Mouse (Mus musculus) spleen, adult 18-20 months (tissue): ENCODE measurements around the gene Ssbp3.

Experiments
- DNase-seq, 2 experiments: peaks; one replicate each; pipeline ENCODE4 v3.0.0; 2022; ENCODE audit warnings: mixed read lengths in 2 of 2

Ssbp3 gene

DNA sequence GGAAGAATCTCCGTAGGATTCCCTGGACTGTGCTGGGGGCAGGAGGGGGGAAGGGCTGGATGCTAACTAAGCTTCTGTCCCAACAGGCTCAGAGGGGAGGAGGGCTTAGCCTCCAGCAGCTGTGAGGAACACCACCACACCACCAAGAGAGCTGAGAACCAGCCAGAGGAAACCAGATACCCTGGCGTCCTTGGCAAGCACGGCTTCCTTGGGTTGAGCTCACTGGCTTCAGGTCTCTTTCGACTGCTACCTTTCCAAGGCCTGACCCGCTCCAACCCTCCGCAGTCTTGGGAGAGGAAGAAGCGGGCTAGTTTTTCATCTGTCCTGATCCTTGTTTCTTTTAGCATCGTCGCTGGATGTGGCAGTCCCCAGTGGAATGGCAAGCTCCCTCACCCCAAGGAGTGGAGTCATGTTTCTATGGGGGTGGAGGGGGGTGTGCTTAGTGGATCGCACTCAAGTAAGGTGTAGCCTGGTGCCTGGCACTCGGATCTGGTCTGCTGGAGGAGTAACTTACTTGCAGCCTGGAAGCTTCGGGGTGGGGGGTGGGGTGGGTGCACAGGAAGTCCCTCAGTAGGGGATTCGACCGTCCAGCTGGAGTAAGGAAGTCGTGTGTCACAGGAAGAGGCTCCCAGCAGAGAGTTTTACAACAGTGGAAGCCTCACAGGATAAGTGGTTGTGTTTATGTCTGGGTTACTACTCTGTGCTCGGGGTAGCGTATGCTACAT lies 2.6 kb upstream of the Ssbp3 start:
- DNase-seq, result peak in 1 of 2 experiments; percentile 5

DNA sequence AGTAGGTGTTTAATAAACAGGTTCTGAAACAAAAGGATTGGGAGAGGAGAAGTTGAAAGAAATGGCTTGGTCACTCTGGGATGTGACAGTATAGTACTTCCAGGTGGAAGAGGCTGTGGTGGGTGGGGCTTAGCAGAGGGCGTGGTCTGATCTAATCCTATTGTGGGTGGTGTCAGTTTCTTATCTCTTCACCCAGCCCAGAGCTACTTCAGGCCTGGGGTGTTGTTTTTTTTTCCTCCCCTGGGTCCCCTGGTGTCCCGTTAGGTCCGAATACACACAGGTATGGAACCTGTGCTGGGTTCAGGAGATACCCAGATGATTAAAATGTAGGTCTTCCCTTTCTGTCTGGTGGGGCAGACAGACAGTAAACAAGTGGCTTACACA lies 2.1 kb upstream of the Ssbp3 start:
- peak; percentile 46 to 70 for DNase-seq

DNA sequence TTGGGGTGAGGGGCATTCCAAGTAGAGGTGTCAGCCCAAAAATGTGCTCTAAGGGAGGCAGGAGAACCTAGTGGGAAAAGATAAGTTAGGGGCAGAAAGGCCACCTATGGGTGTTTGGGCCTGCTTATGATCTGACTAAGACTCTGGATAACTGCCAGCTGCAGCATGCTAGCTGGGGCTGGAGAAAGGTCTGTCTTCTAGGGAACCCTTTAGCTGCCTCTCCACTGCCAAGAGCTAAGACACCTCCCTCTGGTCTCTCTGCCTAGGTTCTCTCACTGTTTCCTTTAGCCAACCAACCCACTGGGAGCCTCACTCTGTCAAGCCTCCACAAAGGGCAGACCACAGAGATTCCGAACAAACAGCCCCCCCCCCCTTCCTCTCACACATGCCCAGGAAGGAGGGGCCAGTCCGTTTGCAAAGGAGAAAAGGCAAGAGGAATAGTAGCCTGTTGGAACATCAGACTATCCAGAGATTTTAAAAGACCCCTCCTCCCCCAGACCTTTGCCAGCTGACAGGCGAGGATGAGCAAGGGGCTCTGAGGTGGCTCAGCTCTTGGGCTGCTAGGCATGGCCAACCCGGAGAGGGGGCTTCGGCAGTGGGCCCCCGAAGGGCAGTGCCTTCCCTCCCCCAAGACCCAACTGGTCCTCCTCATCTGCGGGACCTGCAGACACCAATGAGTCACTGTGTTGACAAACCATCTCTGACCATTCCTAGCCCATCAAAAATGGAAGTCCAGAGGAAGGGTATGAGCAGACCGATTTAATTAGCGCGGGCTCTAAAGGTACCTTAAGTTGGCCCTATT lies 1.4 kb upstream of the Ssbp3 start:
- peak in 1 of 2 experiments; percentile 23 for DNase-seq

DNA sequence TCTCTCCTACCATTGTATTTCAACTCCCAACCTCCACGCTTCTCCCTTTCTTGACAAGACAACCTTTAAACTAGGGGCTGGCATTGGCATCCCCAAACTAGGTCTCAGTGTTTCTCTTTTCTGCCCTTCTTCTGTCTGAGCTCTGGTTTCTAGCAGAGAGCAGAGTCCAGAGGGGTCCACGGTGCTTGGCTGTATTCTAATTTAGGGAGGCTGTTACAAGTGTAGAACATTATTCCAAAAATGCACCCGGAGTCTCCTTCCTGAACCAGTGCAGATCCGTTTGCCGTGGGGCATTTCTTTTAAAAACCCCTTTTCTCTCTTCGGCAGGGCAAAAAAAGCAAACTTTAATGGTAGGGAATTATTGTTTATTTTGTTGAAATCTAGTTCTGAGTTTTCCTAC lies 704 bp upstream of the Ssbp3 start:
- peak in 1 of 2 experiments; percentile 25 for DNase-seq

DNA sequence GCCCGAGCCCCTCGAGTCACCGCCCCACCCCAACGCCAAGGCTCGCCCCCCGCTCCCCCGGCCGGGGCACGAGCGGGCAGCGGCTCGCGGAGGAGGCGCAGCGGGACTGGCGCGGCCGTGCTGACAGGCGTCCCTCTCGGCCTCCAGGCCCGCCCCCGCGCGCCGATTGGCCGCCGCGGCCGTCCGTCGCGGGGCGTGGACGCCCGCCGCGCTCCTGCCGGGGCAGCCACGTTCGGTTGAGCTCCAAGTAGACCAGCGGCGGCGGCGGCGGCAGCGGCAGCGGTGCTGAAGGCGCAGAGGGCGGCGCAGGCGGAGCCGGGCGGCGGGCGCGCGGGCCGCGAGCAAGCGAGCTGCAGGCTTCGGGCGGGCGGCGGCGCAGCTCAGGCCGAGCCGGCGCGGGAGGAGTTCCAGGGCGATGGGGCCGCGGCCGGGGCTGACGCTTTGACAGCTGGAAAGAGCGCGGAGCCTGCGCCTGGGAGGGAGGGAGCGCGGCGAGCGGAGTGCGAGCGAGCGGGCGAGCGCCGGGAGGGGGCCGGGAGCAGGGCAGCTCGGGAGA lies 823 bp downstream of the Ssbp3 start:
- DNase-seq, result peak; percentile 90 to 92

DNA sequence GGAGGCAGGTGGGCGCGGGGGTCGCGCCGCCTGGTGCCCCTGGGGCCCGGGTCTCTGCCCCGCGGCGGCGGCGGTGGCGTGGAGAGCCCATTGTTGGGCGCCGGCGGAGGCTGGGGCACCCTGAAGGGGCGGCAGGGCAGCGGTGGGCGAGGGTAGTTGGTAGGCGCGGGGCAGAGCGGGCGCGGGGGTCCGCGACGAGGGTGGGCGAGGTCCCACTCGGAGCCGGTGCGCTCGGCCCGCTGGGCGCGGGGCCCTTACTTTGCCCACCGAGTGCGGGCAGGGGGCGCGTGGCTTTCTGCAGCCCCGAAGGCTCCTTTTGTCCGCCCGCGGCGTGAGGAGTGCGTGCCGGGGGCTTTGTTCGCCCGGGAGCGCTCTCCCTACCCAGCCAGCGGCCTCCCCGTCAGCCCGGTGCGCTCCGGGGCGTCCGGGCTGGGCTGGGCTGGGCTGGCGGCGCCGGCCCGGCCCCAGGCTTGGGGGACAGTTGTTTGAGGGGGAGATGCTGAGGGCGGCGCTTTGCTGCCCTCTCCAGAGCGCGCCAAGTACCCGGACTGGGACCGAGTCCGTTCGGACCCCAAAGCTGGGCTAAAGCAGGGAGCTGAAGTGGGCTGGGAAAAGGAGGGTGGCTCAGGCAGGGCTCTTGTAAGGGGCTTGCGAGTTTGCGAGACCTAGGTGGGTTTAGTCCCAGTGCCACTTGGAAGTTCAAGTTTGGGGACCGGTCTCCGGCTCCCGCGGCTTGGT lies 1.6 kb downstream of the Ssbp3 start:
- peak in 1 of 2 experiments; percentile 24 for DNase-seq

DNA sequence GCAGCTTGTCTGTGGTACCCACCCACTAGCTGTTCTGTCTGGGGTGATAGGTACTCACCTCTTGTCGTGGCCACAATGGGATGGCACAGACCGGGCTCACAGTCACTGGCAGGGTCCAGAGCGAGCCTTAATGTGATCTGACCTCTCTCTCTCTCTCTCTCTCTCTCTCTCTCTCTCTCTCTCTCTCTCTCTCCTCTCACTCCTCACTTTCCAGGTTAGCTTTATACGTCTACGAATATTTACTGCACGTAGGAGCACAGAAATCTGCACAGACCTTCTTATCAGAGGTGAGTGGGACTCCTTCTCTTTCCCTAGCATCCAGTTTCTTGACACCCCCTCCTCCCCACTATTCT lies 2.2 kb downstream of the Ssbp3 start:
- DNase-seq, result no peak

DNA sequence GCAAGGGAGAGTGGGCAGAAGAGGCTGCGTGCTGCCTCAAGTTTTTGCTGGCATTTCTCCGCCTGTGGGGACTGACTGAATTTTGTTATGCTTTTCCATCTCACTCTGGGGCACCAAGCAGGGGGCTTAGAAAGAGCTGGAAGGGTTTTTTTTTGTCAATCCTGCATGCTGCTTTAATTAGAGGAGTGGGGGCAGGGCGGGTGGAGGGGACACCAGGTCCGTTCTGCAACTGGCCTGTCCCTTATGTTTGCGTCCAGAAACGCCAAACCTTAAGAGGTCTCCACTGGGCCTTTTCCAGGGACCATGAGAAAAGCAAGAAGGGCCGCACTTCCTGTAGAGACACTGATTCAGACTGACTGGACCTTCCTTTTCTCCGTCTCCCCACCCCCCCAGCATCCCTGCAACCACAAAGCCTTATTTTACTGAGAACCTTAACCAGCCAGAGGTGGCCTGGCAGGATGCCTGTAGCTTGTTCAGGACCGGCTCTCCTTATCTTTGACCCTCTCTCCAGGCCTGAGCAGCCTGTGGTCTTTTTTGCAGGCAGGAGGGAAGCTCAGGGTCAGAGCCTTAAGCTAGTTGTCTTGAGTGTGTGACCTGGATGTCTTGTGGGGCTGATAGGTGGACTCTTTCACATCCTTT lies 3.0 kb downstream of the Ssbp3 start:
- DNase-seq, result no peak

DNA sequence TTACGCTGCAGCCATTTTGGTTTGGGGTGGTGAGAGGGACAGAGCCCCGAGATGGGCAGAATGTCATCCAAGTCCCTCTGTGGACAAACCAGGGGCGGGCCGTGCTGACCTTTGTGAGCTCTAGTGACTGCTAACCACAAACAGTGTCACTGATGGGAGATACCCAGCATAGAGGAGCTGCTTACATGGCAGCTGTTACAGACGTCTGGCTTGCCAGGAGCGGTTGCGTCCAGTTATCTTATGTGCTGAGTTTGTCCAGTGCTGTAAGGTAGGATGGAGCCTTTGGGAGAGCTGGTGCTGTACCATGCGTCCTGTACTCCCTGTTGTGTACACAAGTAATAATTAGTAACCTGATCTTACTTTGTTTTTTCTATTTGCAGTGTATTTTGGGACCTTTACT lies 4.8 kb downstream of the Ssbp3 start:
- no peak for DNase-seq

DNA sequence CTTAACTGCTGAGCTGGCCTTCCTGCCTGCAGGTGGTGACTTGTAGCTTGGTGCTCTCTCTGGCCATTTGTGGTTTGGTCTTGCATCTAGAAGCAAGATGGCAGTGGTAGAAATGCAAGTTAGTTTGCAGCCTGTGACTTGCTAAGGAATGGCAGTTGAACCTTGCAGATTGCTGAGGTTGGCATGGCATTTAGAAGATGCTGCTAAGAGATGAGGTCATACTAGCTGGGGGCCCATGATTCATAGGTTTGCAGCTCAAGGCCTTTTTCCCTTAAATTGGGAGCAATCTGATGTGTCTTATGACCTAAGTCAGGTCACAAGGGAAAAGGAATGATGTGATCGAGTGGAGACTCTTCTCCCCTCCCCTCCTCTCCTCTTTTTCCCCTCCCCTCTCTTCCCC lies 7.8 kb downstream of the Ssbp3 start:
- no peak for DNase-seq

DNA sequence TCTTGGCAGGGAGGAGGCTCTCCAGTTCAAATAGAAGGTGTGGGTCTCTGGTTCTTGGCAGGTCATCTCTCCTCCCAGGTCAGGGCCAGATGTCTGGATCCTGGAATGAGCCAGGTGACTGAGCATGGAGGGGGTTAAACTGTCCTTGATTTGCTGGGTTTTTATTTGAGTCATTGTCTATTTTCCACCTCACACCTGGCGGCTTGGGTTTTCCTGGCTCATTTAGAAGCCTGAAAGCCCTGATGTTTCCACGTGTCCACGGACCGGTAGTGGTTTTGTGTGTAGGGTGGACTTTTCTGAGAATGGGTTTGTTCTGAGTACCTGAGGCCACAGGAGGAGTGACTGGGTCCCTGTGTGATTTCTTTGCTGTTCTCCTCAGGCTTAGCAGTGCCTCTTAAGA lies 9.6 kb downstream of the Ssbp3 start:
- no peak for DNase-seq

DNA sequence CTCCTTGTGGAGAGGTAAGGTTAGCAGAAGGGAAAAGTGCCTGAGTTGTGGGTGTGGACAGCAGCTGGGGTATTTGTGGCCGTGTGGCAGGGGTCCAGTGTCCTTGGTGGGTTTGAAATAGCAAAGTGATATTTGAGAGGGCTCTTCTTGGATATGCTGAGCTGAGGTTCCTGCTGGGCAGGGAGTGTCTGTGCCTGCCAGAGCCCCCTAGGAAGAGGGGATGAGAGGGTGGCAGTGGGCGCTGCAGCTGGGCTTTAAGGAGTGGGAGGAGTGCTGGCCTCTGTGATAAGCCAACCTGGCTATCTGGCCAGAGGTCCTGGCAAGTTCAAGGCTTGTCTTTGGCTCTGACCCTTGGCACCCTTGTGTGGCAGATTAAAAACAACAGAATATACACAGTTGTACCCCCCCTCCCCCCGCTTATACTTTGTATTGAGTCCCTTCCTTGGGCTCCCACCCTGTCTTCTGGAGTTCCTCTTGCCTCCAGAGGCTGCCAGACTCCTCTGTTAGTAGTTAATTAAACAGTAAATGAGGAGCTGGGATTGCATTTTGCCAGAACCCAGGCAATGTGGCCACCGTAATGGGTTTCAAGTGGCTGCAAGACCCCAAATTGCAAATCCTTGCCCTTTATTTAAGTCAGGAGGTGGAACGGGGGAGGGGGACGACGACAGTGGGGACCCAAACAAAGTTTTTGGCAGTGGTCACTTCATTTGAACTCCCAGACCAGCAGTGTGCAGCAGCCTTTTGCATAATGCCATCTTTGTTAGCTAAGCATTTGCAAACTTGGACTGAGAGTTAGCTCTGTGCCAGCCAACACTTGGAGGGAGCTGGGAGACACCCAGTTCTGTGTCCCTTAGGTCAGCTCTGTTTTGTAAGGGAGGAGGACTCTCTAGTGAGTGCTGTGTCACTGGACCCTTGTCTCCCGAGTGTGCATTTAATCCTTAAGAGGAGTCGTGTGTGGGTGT lies 11.2 kb downstream of the Ssbp3 start:
- DNase-seq, result no peak

DNA sequence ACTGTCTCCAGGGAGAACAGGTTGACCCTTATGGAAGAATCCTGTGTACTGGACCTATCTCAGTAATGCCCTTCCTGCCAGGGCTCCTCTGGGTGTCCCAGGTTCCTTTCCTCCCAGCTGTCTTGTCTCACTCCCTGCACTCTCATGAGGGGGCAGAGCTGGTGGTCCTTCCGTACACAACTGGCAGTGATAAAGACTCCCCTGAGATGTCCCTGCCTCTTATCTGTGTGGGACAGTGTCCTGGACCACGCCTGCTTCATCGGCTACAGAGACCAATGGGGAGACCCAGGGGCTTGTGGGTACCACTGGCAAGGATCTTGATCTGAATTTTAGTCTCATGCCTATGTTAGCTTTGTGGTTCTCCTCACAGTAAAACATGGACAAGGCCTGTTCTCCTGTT lies 12.4 kb downstream of the Ssbp3 start:
- no peak for DNase-seq

DNA sequence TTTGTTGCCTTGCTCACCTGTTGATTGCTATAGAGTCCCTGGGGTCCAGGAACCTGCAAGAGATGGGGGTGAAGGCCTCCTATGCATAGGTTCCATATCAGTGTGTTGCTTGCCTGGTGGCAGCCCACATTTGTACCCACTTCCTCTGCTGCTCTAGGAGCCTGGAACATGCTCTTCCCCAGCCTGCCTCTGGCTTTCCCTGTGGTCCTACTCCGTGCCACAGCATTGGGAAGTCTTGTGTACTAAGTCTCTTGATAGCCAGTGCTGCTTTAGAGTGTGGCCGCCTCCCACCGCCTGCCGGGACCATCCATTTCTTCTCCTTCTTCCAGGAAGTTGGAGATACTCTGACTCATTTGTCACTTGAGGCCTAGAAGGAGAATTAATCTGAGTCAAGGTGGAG lies 13.7 kb downstream of the Ssbp3 start:
- no peak for DNase-seq

DNA sequence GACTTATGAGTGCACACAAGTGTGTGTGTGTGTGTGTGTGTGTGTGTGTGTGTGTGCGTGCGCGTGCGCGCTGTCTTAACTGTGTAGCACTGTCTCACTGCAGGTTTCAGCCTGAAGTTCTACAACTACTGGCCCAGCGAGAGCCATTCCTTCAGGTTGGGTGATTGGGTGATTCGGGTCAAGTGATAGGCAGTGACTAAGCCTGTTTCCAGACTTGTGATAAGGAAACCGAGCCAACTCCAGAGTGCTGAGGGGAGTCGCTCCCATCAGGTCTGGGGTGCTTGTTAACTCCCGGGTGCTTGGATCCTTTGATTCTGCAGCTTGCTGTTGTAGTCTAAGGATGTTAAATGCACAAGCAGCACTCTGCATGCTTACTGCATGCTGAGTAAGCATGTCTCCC lies 14.4 kb downstream of the Ssbp3 start:
- no peak for DNase-seq

DNA sequence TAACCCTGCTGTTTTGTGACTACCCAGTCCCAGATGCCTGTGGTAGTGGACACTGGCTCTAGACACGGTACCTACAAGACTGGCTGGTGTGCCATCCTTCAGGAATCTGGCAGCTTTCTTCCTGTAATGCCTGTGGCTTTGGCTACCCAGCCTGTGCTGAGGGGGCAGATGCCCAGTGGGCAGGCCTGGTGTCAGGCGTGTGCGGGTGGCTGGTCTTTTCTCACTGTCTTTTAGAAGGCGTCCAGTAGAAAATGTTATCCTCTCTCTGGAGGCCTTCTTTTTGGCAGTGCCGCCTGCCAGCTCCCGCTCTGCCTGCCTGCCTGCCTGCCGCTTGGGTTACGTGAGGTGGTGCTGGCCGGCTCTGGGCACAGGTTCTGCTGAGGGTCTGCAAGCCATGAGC lies 15.9 kb downstream of the Ssbp3 start:
- no peak for DNase-seq

DNA sequence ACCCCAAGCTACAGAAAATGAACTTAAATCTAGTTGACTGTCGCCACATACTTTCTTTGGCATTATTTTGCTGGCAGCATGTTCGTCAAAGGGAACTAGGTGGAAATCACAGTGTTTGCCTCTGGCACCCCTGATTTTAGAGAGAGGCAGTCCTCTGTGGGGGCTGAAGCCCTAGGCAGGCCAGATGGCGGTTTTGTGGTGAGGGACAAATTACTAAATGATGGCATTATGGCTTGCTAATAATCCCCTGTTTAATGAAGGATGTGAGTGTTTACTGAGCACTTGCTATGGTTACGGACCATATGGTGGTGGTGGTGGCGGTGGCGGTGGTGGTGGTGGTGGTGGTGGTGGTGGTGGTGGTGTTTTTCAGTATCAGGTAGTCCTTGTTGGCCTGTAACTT lies 16.5 kb downstream of the Ssbp3 start:
- no peak for DNase-seq

DNA sequence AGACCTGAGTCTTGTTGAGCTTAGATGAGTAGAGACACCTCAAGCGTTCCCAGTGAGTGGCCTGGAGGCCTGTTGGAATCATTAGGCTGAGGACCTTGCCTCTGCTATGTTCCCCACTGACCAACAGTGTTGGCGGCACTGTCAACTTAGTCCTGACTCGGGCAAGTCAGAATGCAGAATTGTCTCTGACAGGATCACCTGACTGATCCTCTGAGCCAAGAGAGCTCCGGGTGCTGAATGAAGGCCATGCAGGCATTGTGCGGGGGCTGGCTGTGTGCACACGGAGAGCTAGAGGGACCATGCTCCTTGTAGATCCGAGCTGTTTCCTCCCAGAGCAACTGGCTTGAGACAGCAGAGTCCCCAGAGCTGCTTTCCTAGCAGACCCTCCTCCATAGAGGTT lies 18.5 kb downstream of the Ssbp3 start:
- DNase-seq, result no peak

DNA sequence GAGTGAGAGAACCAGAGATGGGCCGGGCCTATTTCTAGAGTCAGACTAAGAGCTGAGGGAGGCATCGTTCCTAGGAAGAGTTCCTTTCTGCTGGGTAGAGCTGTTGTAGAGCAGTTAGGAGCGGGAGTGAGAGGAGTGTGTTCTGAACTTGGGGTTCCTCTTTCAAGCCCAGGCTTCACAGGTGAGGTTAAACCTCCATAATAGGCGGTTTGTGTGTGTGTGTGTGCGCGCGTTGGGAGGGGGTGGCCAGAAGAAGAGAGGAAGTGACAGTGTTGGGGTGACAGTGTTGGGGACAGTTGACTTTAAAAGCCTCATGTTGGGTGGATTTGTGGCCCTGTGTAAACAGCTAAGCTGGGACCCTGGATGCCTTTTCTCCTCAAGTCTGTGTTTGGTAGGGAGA lies 22.1 kb downstream of the Ssbp3 start:
- no peak for DNase-seq

DNA sequence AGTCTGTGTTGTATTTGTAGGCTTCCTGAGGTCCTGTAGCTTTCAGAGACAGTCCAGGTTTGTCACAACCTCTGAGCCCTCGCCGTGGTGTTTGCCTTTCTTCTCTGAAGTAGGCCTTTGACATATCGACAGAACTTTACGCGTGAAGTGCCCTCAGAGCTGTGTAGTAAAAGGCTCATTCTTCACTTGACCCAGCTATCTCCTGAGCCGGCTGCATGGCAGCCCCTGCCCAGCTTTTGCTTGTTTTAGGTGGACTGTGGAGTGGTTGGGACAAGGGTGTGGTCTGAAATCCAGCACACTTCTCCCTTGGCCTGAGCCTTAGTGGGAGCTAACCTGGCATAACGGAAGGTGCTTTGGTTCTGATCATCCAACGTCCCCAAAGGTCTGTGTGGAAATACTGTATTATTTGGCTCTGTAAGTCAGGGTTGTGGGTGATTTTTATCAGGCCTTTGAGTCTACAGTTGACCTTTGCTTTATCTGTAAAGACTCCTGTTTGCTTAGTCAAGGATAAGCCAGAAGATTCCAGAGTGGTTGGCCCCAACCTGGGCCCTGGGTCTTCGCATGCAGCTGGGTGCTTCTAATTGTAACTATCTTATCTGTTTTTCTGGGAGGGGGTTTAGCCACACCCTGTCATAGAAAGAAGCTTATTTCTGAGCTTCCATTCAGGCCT lies 23.4 kb downstream of the Ssbp3 start:
- DNase-seq, result no peak

DNA sequence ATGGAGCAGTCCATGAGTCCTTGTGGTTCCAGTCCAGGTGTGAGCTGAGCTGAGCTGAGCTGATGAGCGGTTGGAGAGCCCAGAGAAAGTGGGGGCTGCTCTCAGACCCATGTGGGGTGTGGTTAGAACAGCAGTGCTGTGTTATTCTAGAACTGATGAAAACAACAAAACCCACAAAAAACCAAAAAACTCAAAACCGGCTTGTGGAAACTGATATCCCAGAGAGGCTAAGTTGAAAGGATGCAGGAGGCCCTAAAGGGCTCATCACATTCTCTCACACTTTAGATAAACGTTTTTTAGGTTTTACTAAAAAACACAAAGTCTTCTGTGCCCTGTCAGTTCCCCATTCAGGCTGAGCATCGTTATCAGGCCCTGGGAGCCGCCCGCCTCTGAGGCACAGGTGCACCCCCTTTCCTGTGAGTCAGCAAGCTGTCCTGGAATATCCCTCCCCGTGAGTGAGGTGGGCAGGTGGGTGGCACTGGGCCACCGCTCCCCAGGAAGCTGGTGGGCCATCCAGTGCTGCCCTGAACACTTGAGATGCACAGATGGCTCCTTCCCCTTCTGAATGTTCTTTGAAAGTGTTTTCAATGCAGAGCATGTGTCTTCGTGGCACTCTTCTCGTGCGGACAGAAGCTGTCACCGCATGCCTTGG lies 24.6 kb downstream of the Ssbp3 start:
- DNase-seq, result no peak
